Mouse (Mus musculus): ENCODE data around the gene Adamts16. TPM values are rescaled to one million over a fixed set of nuclear protein-coding genes. Genes with fewer than 3 reads are reported as not detected.

Gene Adamts16
- polyA plus RNA-seq, 1 experiment from 2014 or later: 2.3 TPM

GRCm38 (mm10) chr13:70738781-70739180 is 102.8 kb downstream of the Adamts16 start:
- Histone ChIP-seq H3K27me3 (ENCODE audit: control insufficient read depth, insufficient read depth, low read length) (no peaks in the 10 kb centered on the region), H3K4me1 (ENCODE audit: control insufficient read depth, insufficient read depth, low read length) (no peaks in the 10 kb centered on the region), H3K9ac (ENCODE audit: low read length) (no peak overlapping the region), H3K4me3 (ENCODE audit: low read depth, low read length) (no peak overlapping the region), H3K4me2 (ENCODE audit: low read depth) (no peak overlapping the region), H3K9me3 (ENCODE audit: control insufficient read depth, low read length) (no peaks in the 10 kb centered on the region), H3K36me3 (ENCODE audit: control insufficient read depth, insufficient read depth, low read length) (no peaks in the 10 kb centered on the region), H3K27ac (ENCODE audit: low read depth, low read length) (no peak overlapping the region)
- DNase-seq (ENCODE audit: low spot score) (no peak), ATAC-seq (ENCODE audit: insufficient read depth, low FRiP score, low TSS enrichment) (no peak)
- WGBS: 95% methylated on average over 9 of the region's 9 CpGs

GRCm38 (mm10) chr13:70736409-70736808 is 105.2 kb downstream of the Adamts16 start:
- 66% methylated on average over 4 of the region's 4 CpGs for WGBS
- Histone ChIP-seq H3K27ac (ENCODE audit: low read depth, low read length) (no peak overlapping the region), H3K27me3 (ENCODE audit: control insufficient read depth, insufficient read depth, low read length) (no peaks in the 10 kb centered on the region), H3K9me3 (ENCODE audit: control insufficient read depth, low read length) (no peaks in the 10 kb centered on the region), H3K4me2 (ENCODE audit: low read depth) (no peak overlapping the region), H3K36me3 (ENCODE audit: control insufficient read depth, insufficient read depth, low read length) (no peaks in the 10 kb centered on the region), H3K4me3 (ENCODE audit: low read depth, low read length) (no peak overlapping the region), H3K4me1 (ENCODE audit: control insufficient read depth, insufficient read depth, low read length) (0 out of 2 replicates have a peak, but pooled peaks cover 4% of the 10 kb centered on the region), H3K9ac (ENCODE audit: low read length) (no peak overlapping the region)
- DNase-seq (ENCODE audit: low spot score) (no peak), ATAC-seq (ENCODE audit: insufficient read depth, low FRiP score, low TSS enrichment) (no peak)

GRCm38 (mm10) chr13:70734640-70735039 is 107.0 kb downstream of the Adamts16 start:
- no peak overlapping the region for H3K4me3 ChIP-seq (ENCODE audit: low read depth, low read length)
- no peak overlapping the region for H3K9ac ChIP-seq (ENCODE audit: low read length)
- DNase-seq (ENCODE audit: low spot score) (no peak), ATAC-seq (ENCODE audit: insufficient read depth, low FRiP score, low TSS enrichment) (no peak)
- no peaks in the 10 kb centered on the region for H3K36me3 ChIP-seq (ENCODE audit: control insufficient read depth, insufficient read depth, low read length)
- WGBS: 79% methylated on average over 5 of the region's 5 CpGs
- no peaks in the 10 kb centered on the region for H3K27me3 ChIP-seq (ENCODE audit: control insufficient read depth, insufficient read depth, low read length)
- H3K9me3 ChIP-seq (ENCODE audit: control insufficient read depth, low read length): no peaks in the 10 kb centered on the region
- 0 out of 2 replicates have a peak, but pooled peaks cover 4% of the 10 kb centered on the region for H3K4me1 ChIP-seq (ENCODE audit: control insufficient read depth, insufficient read depth, low read length)
- H3K4me2 ChIP-seq (ENCODE audit: low read depth): no peak overlapping the region
- H3K27ac ChIP-seq (ENCODE audit: low read depth, low read length): no peak overlapping the region

- H3K9me3 ChIP-seq (ENCODE audit: control insufficient read depth, low read length): no peaks in the 10 kb centered on the region
- DNase-seq (ENCODE audit: low spot score) (no peak), ATAC-seq (ENCODE audit: insufficient read depth, low FRiP score, low TSS enrichment) (no peak)
- H3K36me3 ChIP-seq (ENCODE audit: control insufficient read depth, insufficient read depth, low read length): no peaks in the 10 kb centered on the region
- 0 out of 2 replicates have a peak, but pooled peaks cover 4% of the 10 kb centered on the region for H3K4me1 ChIP-seq (ENCODE audit: control insufficient read depth, insufficient read depth, low read length)
- WGBS: 92% methylated on average over 1 of the region's 1 CpGs
- H3K4me3 ChIP-seq (ENCODE audit: low read depth, low read length): no peak overlapping the region
- no peaks in the 10 kb centered on the region for H3K27me3 ChIP-seq (ENCODE audit: control insufficient read depth, insufficient read depth, low read length)
- H3K27ac ChIP-seq (ENCODE audit: low read depth, low read length): no peak overlapping the region
- H3K9ac ChIP-seq (ENCODE audit: low read length): no peak overlapping the region
- H3K4me2 ChIP-seq (ENCODE audit: low read depth): no peak overlapping the region
Measured at GRCm38 (mm10) chr13:70733911-70734310, 107.7 kb downstream of the Adamts16 start.

GRCm38 (mm10) chr13:70733206-70733605 is 108.4 kb downstream of the Adamts16 start:
- 79% methylated on average over 2 of the region's 2 CpGs for WGBS

GRCm38 (mm10) chr13:70732781-70733180 is 108.8 kb downstream of the Adamts16 start:
- 76% methylated on average over 5 of the region's 5 CpGs for WGBS
- no peak for ATAC-seq (ENCODE audit: insufficient read depth, low FRiP score, low TSS enrichment)
- no peaks in the 10 kb centered on the region for H3K9me3 ChIP-seq (ENCODE audit: control insufficient read depth, low read length)
- H3K9ac ChIP-seq (ENCODE audit: low read length): no peak overlapping the region
- no peak overlapping the region for H3K4me2 ChIP-seq (ENCODE audit: low read depth)
- DNase-seq (ENCODE audit: low spot score): no peak
- H3K4me3 ChIP-seq (ENCODE audit: low read depth, low read length): no peak overlapping the region
- no peaks in the 10 kb centered on the region for H3K36me3 ChIP-seq (ENCODE audit: control insufficient read depth, insufficient read depth, low read length)
- 0 out of 2 replicates have a peak, but pooled peaks cover 4% of the 10 kb centered on the region for H3K4me1 ChIP-seq (ENCODE audit: control insufficient read depth, insufficient read depth, low read length)
- H3K27me3 ChIP-seq (ENCODE audit: control insufficient read depth, insufficient read depth, low read length): no peaks in the 10 kb centered on the region
- H3K27ac ChIP-seq (ENCODE audit: low read depth, low read length): no peak overlapping the region

More at GRCm38 (mm10) chr13:70733206-70733605, 108.4 kb downstream of the Adamts16 start:
- no peak for ATAC-seq (ENCODE audit: insufficient read depth, low FRiP score, low TSS enrichment)
- Histone ChIP-seq H3K27me3 (ENCODE audit: control insufficient read depth, insufficient read depth, low read length) (no peaks in the 10 kb centered on the region), H3K36me3 (ENCODE audit: control insufficient read depth, insufficient read depth, low read length) (no peaks in the 10 kb centered on the region), H3K4me1 (ENCODE audit: control insufficient read depth, insufficient read depth, low read length) (0 out of 2 replicates have a peak, but pooled peaks cover 4% of the 10 kb centered on the region), H3K4me2 (ENCODE audit: low read depth) (no peak overlapping the region), H3K27ac (ENCODE audit: low read depth, low read length) (no peak overlapping the region), H3K9me3 (ENCODE audit: control insufficient read depth, low read length) (no peaks in the 10 kb centered on the region), H3K4me3 (ENCODE audit: low read depth, low read length) (no peak overlapping the region), H3K9ac (ENCODE audit: low read length) (no peak overlapping the region)
- no peak for DNase-seq (ENCODE audit: low spot score)

- no peak overlapping the region for H3K4me3 ChIP-seq (ENCODE audit: low read depth, low read length)
- no peaks in the 10 kb centered on the region for H3K36me3 ChIP-seq (ENCODE audit: control insufficient read depth, insufficient read depth, low read length)
- H3K27ac ChIP-seq (ENCODE audit: low read depth, low read length): no peak overlapping the region
- H3K27me3 ChIP-seq (ENCODE audit: control insufficient read depth, insufficient read depth, low read length): no peaks in the 10 kb centered on the region
- DNase-seq (ENCODE audit: low spot score) (peak; percentile 14), ATAC-seq (ENCODE audit: insufficient read depth, low FRiP score, low TSS enrichment) (no peak)
- no peaks in the 10 kb centered on the region for H3K9me3 ChIP-seq (ENCODE audit: control insufficient read depth, low read length)
- 0 out of 2 replicates have a peak, but pooled peaks cover 4% of the 10 kb centered on the region for H3K4me1 ChIP-seq (ENCODE audit: control insufficient read depth, insufficient read depth, low read length)
- no peak overlapping the region for H3K4me2 ChIP-seq (ENCODE audit: low read depth)
- H3K9ac ChIP-seq (ENCODE audit: low read length): no peak overlapping the region
- WGBS: 64% methylated on average over 5 of the region's 5 CpGs
Measured at GRCm38 (mm10) chr13:70731349-70731748, 110.3 kb downstream of the Adamts16 start.

GRCm38 (mm10) chr13:70729996-70730395 is 111.6 kb downstream of the Adamts16 start:
- H3K27me3 ChIP-seq (ENCODE audit: control insufficient read depth, insufficient read depth, low read length): no peaks in the 10 kb centered on the region
- H3K27ac ChIP-seq (ENCODE audit: low read depth, low read length): no peak overlapping the region
- no peaks in the 10 kb centered on the region for H3K36me3 ChIP-seq (ENCODE audit: control insufficient read depth, insufficient read depth, low read length)
- ATAC-seq (ENCODE audit: insufficient read depth, low FRiP score, low TSS enrichment) (no peak), DNase-seq (ENCODE audit: low spot score) (no peak)
- no peak overlapping the region for H3K4me2 ChIP-seq (ENCODE audit: low read depth)
- H3K4me3 ChIP-seq (ENCODE audit: low read depth, low read length): no peak overlapping the region
- 0 out of 2 replicates have a peak, but pooled peaks cover 4% of the 10 kb centered on the region for H3K4me1 ChIP-seq (ENCODE audit: control insufficient read depth, insufficient read depth, low read length)
- no peaks in the 10 kb centered on the region for H3K9me3 ChIP-seq (ENCODE audit: control insufficient read depth, low read length)
- WGBS: 69% methylated on average over 5 of the region's 5 CpGs
- H3K9ac ChIP-seq (ENCODE audit: low read length): no peak overlapping the region

GRCm38 (mm10) chr13:70726249-70726648 is 115.4 kb downstream of the Adamts16 start:
- WGBS: 92% methylated on average over 3 of the region's 3 CpGs
- Histone ChIP-seq H3K27ac (ENCODE audit: low read depth, low read length) (no peak overlapping the region), H3K4me2 (ENCODE audit: low read depth) (no peak overlapping the region), H3K4me1 (ENCODE audit: control insufficient read depth, insufficient read depth, low read length) (no peaks in the 10 kb centered on the region), H3K9me3 (ENCODE audit: control insufficient read depth, low read length) (no peaks in the 10 kb centered on the region), H3K9ac (ENCODE audit: low read length) (no peak overlapping the region), H3K36me3 (ENCODE audit: control insufficient read depth, insufficient read depth, low read length) (no peaks in the 10 kb centered on the region), H3K4me3 (ENCODE audit: low read depth, low read length) (no peak overlapping the region), H3K27me3 (ENCODE audit: control insufficient read depth, insufficient read depth, low read length) (no peaks in the 10 kb centered on the region)
- no peak for ATAC-seq (ENCODE audit: insufficient read depth, low FRiP score, low TSS enrichment)
- DNase-seq (ENCODE audit: low spot score): no peak
